Mouse (Mus musculus) hindbrain, embryonic 10.5 days (tissue): ENCODE measurements around the gene Fbxl19. TPM values are rescaled to one million over a fixed set of nuclear protein-coding genes. Genes with fewer than 3 reads are reported as not detected.

Experiments used
- DNase-seq: peaks from one replicate; pipeline ENCODE4 v3.0.0-alpha.2; 2017; ENCODE audit warnings: low spot score
- H3K27ac ChIP-seq: fragments of 300-500 bp; sonication (generic); 2 replicates; pipeline ENCODE4 v1.5.1; 2016; ENCODE audit warnings: mild to moderate bottlenecking, moderate library complexity
- H3K27me3 ChIP-seq: fragments of 300-500 bp; sonication (generic); 2 replicates; pipeline ENCODE4 v1.6.1; 2016; ENCODE audit warnings: mild to moderate bottlenecking; ENCODE audit not compliant: poor library complexity, insufficient read depth, severe bottlenecking
- H3K36me3 ChIP-seq: fragments of 300-500 bp; sonication (generic); 2 replicates; pipeline ENCODE4 v1.6.1; 2016; ENCODE audit warnings: mild to moderate bottlenecking, moderate library complexity
- H3K4me1 ChIP-seq: fragments of 300-500 bp; sonication (generic); replicated peaks from 2 replicates; pipeline ENCODE4 v1.6.1; 2016; ENCODE audit warnings: mild to moderate bottlenecking
- H3K4me3 ChIP-seq: fragments of 300-500 bp; sonication (generic); 2 replicates; pipeline ENCODE4 v1.5.1; 2016; ENCODE audit warnings: mild to moderate bottlenecking, moderate library complexity
- H3K9me3 ChIP-seq: fragments of 300-500 bp; sonication (generic); 2 replicates; pipeline ENCODE4 v1.6.1; 2016; ENCODE audit warnings: mild to moderate bottlenecking, moderate library complexity
- WGBS: fragments of 180-500 bp; shearing (Covaris S2); methylation state at CpG from one replicate; pipeline ENCODE4 v1.1.7; 2016; 5-methylcytosine and 5-hydroxymethylcytosine counted together
- polyA plus RNA-seq: library from polyadenylated mRNA; unstranded; fragments of >200 nt; fragmentation: Nextera tagmentation; extraction: Ambion mirVana; gene quantifications from 2 replicates; pipeline ENCODE4 v1.2.1, GENCODE M21; 2016

Fbxl19 gene
- polyA plus RNA-seq, 1 experiment from 2014 or later = 8.9 TPM

GRCm38 (mm10) chr7:127761026-127761425 lies 16.7 kb downstream of the Fbxl19 start:
- 51% methylated on average over 7 of the region's 7 CpGs for WGBS
- Histone ChIP-seq H3K9me3 (no peaks in the 10 kb centered on the region), H3K36me3 (peaks cover 98% of the 10 kb centered on the region)

GRCm38 (mm10) chr7:127763642-127764041 lies 19.3 kb downstream of the Fbxl19 start:
- 92% methylated on average over 4 of the region's 4 CpGs for WGBS
- no peak for DNase-seq
- no peak overlapping the region for H3K4me3 ChIP-seq
- no peaks in the 10 kb centered on the region for H3K9me3 ChIP-seq
- H3K27me3 ChIP-seq = no peaks in the 10 kb centered on the region
- H3K4me1 ChIP-seq = peaks cover 13% of the 10 kb centered on the region
- H3K27ac ChIP-seq = no peak overlapping the region
- H3K36me3 ChIP-seq = peaks cover 98% of the 10 kb centered on the region

More at GRCm38 (mm10) chr7:127761026-127761425, 16.7 kb downstream of the Fbxl19 start:
- Histone ChIP-seq H3K27me3 (no peaks in the 10 kb centered on the region), H3K27ac (no peak overlapping the region), H3K4me3 (no peak overlapping the region), H3K4me1 (0 out of 2 replicates have a peak, but pooled peaks cover 6% of the 10 kb centered on the region)
- DNase-seq = peak; percentile 66

- H3K36me3 ChIP-seq = peaks cover 79% of the 10 kb centered on the region
Observed at GRCm38 (mm10) chr7:127765756-127766155, 21.4 kb downstream of the Fbxl19 start.

GRCm38 (mm10) chr7:127766851-127767609 lies 22.7 kb downstream of the Fbxl19 start:
- H3K4me3 ChIP-seq = 0 out of 2 replicates have a peak overlapping the region, but pooled peaks have one; percentile 12
- peaks cover 67% of the 10 kb centered on the region for H3K36me3 ChIP-seq
- H3K27ac ChIP-seq = no peak overlapping the region
- peaks cover 40% of the 10 kb centered on the region for H3K4me1 ChIP-seq
- WGBS = 79% methylated on average over 17 of the region's 17 CpGs
- H3K27me3 ChIP-seq = no peaks in the 10 kb centered on the region
- DNase-seq = no peak
- H3K9me3 ChIP-seq = no peaks in the 10 kb centered on the region

More at GRCm38 (mm10) chr7:127765756-127766155, 21.4 kb downstream of the Fbxl19 start:
- Histone ChIP-seq H3K9me3 (no peaks in the 10 kb centered on the region), H3K4me1 (peaks cover 34% of the 10 kb centered on the region), H3K4me3 (no peak overlapping the region), H3K27me3 (no peaks in the 10 kb centered on the region), H3K27ac (no peak overlapping the region)
- no peak for DNase-seq
- 92% methylated on average over 2 of the region's 2 CpGs for WGBS

GRCm38 (mm10) chr7:127767671-127768345 lies 23.5 kb downstream of the Fbxl19 start:
- WGBS = 95% methylated on average over 19 of the region's 19 CpGs
- H3K4me3 ChIP-seq = 0 out of 2 replicates have a peak overlapping the region, but pooled peaks have one; percentile 12
- H3K4me1 ChIP-seq = peaks cover 40% of the 10 kb centered on the region
- H3K9me3 ChIP-seq = no peaks in the 10 kb centered on the region
- no peaks in the 10 kb centered on the region for H3K27me3 ChIP-seq
- H3K27ac ChIP-seq = no peak overlapping the region
- peaks cover 59% of the 10 kb centered on the region for H3K36me3 ChIP-seq
- no peak for DNase-seq

- Histone ChIP-seq H3K27ac (peak overlapping the region; percentile 17; the same call in 1 of the 2 replicates), H3K4me1 (peaks cover 40% of the 10 kb centered on the region), H3K4me3 (peak overlapping the region; percentile 68), H3K9me3 (no peaks in the 10 kb centered on the region), H3K36me3 (peaks cover 54% of the 10 kb centered on the region), H3K27me3 (no peaks in the 10 kb centered on the region)
- WGBS = 51% methylated on average over 13 of the region's 13 CpGs
- no peak for DNase-seq
Observed at GRCm38 (mm10) chr7:127768346-127768996, 24.1 kb downstream of the Fbxl19 start.

- no peaks in the 10 kb centered on the region for H3K9me3 ChIP-seq
- H3K27me3 ChIP-seq = no peaks in the 10 kb centered on the region
- DNase-seq = peak; percentile 91
- H3K4me3 ChIP-seq = peak overlapping the region; percentile 68
- H3K4me1 ChIP-seq = peaks cover 45% of the 10 kb centered on the region
- H3K36me3 ChIP-seq = peaks cover 47% of the 10 kb centered on the region
- H3K27ac ChIP-seq = peak overlapping the region; percentile 91
- 1% methylated on average over 16 of the region's 16 CpGs for WGBS
Observed at GRCm38 (mm10) chr7:127768997-127769593, 24.8 kb downstream of the Fbxl19 start.

GRCm38 (mm10) chr7:127769651-127770038 lies 25.3 kb downstream of the Fbxl19 start, which contains the start of gene Orai3:
Gene Orai3 (plus strand): TSS chr7:127769815.
- peak within 1 kb of the TSS; percentile 68 for H3K4me3 ChIP-seq
- WGBS = under 1% methylated on average over 24 of the region's 24 CpGs
- H3K27ac ChIP-seq = peak within 1 kb of the TSS; percentile 91
- H3K4me1 ChIP-seq = peaks cover 49% of the 10 kb centered on the region
- H3K36me3 ChIP-seq = peaks cover 42% of the 10 kb centered on the region
- no peaks in the 10 kb centered on the region for H3K9me3 ChIP-seq
- peak; percentile 76 for DNase-seq
- H3K27me3 ChIP-seq = no peaks in the 10 kb centered on the region

- 7% methylated on average over 27 of the region's 27 CpGs for WGBS
- H3K4me3 ChIP-seq = peak overlapping the region; percentile 68
- peaks cover 49% of the 10 kb centered on the region for H3K4me1 ChIP-seq
- H3K36me3 ChIP-seq = peaks cover 36% of the 10 kb centered on the region
- H3K27ac ChIP-seq = peak overlapping the region; percentile 91
- H3K27me3 ChIP-seq = no peaks in the 10 kb centered on the region
- peak; percentile 17 for DNase-seq
- H3K9me3 ChIP-seq = no peaks in the 10 kb centered on the region
Observed at GRCm38 (mm10) chr7:127770039-127770905, 25.9 kb downstream of the Fbxl19 start.

- peaks cover 54% of the 10 kb centered on the region for H3K4me1 ChIP-seq
- 72% methylated on average over 5 of the region's 5 CpGs for WGBS
- H3K9me3 ChIP-seq = no peaks in the 10 kb centered on the region
- peaks cover 26% of the 10 kb centered on the region for H3K36me3 ChIP-seq
- peak overlapping the region; percentile 68; the same call in 1 of the 2 replicates for H3K4me3 ChIP-seq
- no peaks in the 10 kb centered on the region for H3K27me3 ChIP-seq
- H3K27ac ChIP-seq = 0 out of 2 replicates have a peak overlapping the region, but pooled peaks have one; percentile 91
- DNase-seq = no peak
Observed at GRCm38 (mm10) chr7:127771262-127771661, 26.9 kb downstream of the Fbxl19 start.

- 85% methylated on average over 3 of the region's 3 CpGs for WGBS
- Histone ChIP-seq H3K36me3 (peaks cover 18% of the 10 kb centered on the region), H3K9me3 (no peaks in the 10 kb centered on the region), H3K4me3 (no peak overlapping the region), H3K27me3 (no peaks in the 10 kb centered on the region), H3K27ac (no peak overlapping the region), H3K4me1 (peaks cover 54% of the 10 kb centered on the region)
- no peak for DNase-seq
Observed at GRCm38 (mm10) chr7:127772080-127772479, 27.7 kb downstream of the Fbxl19 start.
